Mouse (Mus musculus): Measurements from ENCODE around the gene Olfr569.

The Olfr569 gene

GRCm38 (mm10) chr7:102858665-102859064, 32.0 kb downstream of the Olfr569 start, which contains the start of gene Olfr566:
Gene Olfr566 (minus strand): TSS chr7:102858765.
- Histone ChIP-seq H3K9me3 (ENCODE audit: low read length) (no peaks in the 10 kb centered on the region), H3K4me3 (replicated peaks; ENCODE audit: low read length) (no peak within 1 kb of the TSS), H3K27me3 (ENCODE audit: insufficient read depth, low read length) (no peaks in the 10 kb centered on the region), H3K4me1 (replicated peaks; ENCODE audit: low read depth, low read length) (no peaks in the 10 kb centered on the region), H3K36me3 (ENCODE audit: insufficient read depth, low read length) (no peaks in the 10 kb centered on the region)
- no peak for TF ChIP-seq POU5F1 (IDR thresholded peaks at IDR 0.05; ENCODE audit: borderline replicate concordance, low read length)
- TF ChIP-seq CTCF (conservative IDR thresholded peaks at IDR 0.05; ENCODE audit: low read length): no peak
- no peak for TF ChIP-seq NANOG (IDR thresholded peaks at IDR 0.05; ENCODE audit: borderline replicate concordance, low read length)

DNA sequence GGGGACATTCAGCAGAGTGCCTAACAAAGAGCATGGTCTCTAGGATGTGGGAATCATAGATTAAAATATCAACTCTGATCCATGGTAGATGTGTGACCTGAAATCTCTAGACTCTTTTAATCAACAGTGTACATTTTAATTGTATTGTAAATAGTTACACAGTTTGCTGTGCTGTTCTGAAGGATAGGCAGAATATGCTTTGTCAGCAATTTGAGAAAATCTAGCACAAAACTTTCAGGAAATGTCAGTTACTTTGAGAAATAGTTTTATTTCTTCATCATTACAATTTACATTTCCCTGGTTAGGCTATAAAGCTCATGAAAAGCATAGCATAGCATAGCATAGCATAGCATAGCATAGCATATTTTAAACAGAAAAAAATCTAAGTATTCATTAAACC, 34.9 kb downstream of the Olfr569 start:
- H3K9me3 ChIP-seq (ENCODE audit: low read length): no peaks in the 10 kb centered on the region
- TF ChIP-seq NANOG (IDR thresholded peaks at IDR 0.05; ENCODE audit: borderline replicate concordance, low read length) (no peak), CTCF (conservative IDR thresholded peaks at IDR 0.05; ENCODE audit: low read length) (no peak), POU5F1 (IDR thresholded peaks at IDR 0.05; ENCODE audit: borderline replicate concordance, low read length) (no peak)
- no peaks in the 10 kb centered on the region for H3K36me3 ChIP-seq (ENCODE audit: insufficient read depth, low read length)
- no peaks in the 10 kb centered on the region for H3K4me1 ChIP-seq (replicated peaks; ENCODE audit: low read depth, low read length)
- no peak overlapping the region for H3K4me3 ChIP-seq (replicated peaks; ENCODE audit: low read length)
- H3K27me3 ChIP-seq (ENCODE audit: insufficient read depth, low read length): no peaks in the 10 kb centered on the region

Measured in E14TG2a.4 (cell line).